Mouse (Mus musculus): Measurements from ENCODE around the gene Klhl28. TPM values are rescaled to one million over a fixed set of nuclear protein-coding genes. Genes with fewer than 3 reads are reported as not detected.

Gene Klhl28
- total RNA-seq, 4 experiments from 2014 or later, result 20.0 to 24.8 (median 22.9) TPM

Other genes starting within 250 kb of the Klhl28 start
- 10 to 100 TPM in 3 of 4 experiments, 1 to 10 TPM in 1; 9.4 to 19.4 (median 13.2) TPM for gene Gm527, start 47.6 kb downstream of the Klhl28 start, total RNA-seq (2022)
- gene Togaram1, start 270 bp upstream of the Klhl28 start, total RNA-seq (2022), result 10 to 100 TPM; 45.9 to 58.8 (median 52.1) TPM
- gene Prpf39, start 70.8 kb upstream of the Klhl28 start, total RNA-seq (2022), result 10 to 100 TPM; 39.2 to 56.3 (median 48.3) TPM
- 100 to 1,000 TPM; 137 to 180 (median 153) TPM for gene Fkbp3, start 108.5 kb upstream of the Klhl28 start, total RNA-seq (2022)
- 10 to 100 TPM; 11.2 to 16.1 (median 14.8) TPM for gene Fancm, start 110.1 kb upstream of the Klhl28 start, total RNA-seq (2022)
- under 1 TPM in 3 of 4 experiments, not detected in 1; 0.23 to 0.62 (median 0.31) TPM for gene Mis18bp1, start 207.1 kb upstream of the Klhl28 start, total RNA-seq (2022)

Measured in layer of hippocampus, adult 8-10 months (tissue).